Mouse (Mus musculus) layer of hippocampus, postnatal 14 days (tissue): Measurements from ENCODE around the gene Uqcc2. TPM values are rescaled to one million over a fixed set of nuclear protein-coding genes. Genes with fewer than 3 reads are reported as not detected.

Experiments used
- DNase-seq, 2 experiments: peaks; one replicate each; pipeline ENCODE4 v3.0.0; 2021 to 2022; ENCODE audit warnings: low spot score in 2 of 2, mixed read lengths in 1 of 2
- long read RNA-seq, 2 experiments: library from polyadenylated mRNA; stranded (forward); transcript quantifications; one replicate each; pipeline ENCODE4 v2.0.0; 2021
- total RNA-seq, 2 experiments: library from RNA; stranded (reverse); gene quantifications; 2 replicates each; pipeline ENCODE4 v1.2.3; 2021

Gene Uqcc2
- 100 to 1,000 TPM; 165 to 168 TPM for total RNA-seq
- long read RNA-seq, experiment 1, transcript Uqcc2-201 (4 exons, 500 nt) = major isoform, 23 of 25 reads
- long read RNA-seq, experiment 1, partial matches to known transcripts = 1 of 25 reads
- long read RNA-seq, experiment 1, other reads (novel, unspliced or antisense) = 1 of 25 reads
- long read RNA-seq, experiment 2, transcript Uqcc2-201 (4 exons, 500 nt) = major isoform, 97 of 99 reads
- long read RNA-seq, experiment 2, partial matches to known transcripts = 1 of 99 reads
- long read RNA-seq, experiment 2, other reads (novel, unspliced or antisense) = 1 of 99 reads

GRCm38 (mm10) chr17:27133551-27134141, at the start of gene Uqcc2:
Gene Uqcc2, minus strand, starts transcription at chr17:27133916.
- DNase-seq = peak; percentile 97 to 98

- no peak for DNase-seq
These were observed 48.7 kb upstream of the Uqcc2 start for GRCm38 (mm10) chr17:27182401-27182800.

- DNase-seq = no peak
These were observed 48.0 kb upstream of the Uqcc2 start for GRCm38 (mm10) chr17:27181666-27182065.

- DNase-seq = no peak
These were observed 46.1 kb upstream of the Uqcc2 start for GRCm38 (mm10) chr17:27179681-27180280.

- no peak for DNase-seq
These were observed 44.9 kb upstream of the Uqcc2 start for GRCm38 (mm10) chr17:27178427-27179177.

- DNase-seq = no peak
These were observed 44.3 kb upstream of the Uqcc2 start for GRCm38 (mm10) chr17:27178019-27178418.

- DNase-seq = no peak
These were observed 43.0 kb upstream of the Uqcc2 start for GRCm38 (mm10) chr17:27176754-27177153.

GRCm38 (mm10) chr17:27176287-27176686, 42.6 kb upstream of the Uqcc2 start:
- DNase-seq = no peak

GRCm38 (mm10) chr17:27175196-27175874, 41.6 kb upstream of the Uqcc2 start:
- DNase-seq = no peak

GRCm38 (mm10) chr17:27173715-27174114, 40.0 kb upstream of the Uqcc2 start:
- no peak for DNase-seq

GRCm38 (mm10) chr17:27172459-27172858, 38.7 kb upstream of the Uqcc2 start:
- no peak for DNase-seq

- DNase-seq = no peak
These were observed 37.4 kb upstream of the Uqcc2 start for GRCm38 (mm10) chr17:27171121-27171520.

- no peak for DNase-seq
These were observed 36.4 kb upstream of the Uqcc2 start for GRCm38 (mm10) chr17:27169952-27170695.

GRCm38 (mm10) chr17:27168569-27168968, 34.9 kb upstream of the Uqcc2 start:
- no peak for DNase-seq

- DNase-seq = no peak
These were observed 33.8 kb upstream of the Uqcc2 start, which contains the start of gene Ip6k3 for GRCm38 (mm10) chr17:27167545-27167944. Gene Ip6k3, minus strand, starts transcription at chr17:27167795.

- DNase-seq = no peak
These were observed 33.2 kb upstream of the Uqcc2 start for GRCm38 (mm10) chr17:27166901-27167300.

GRCm38 (mm10) chr17:27165054-27165773, 31.5 kb upstream of the Uqcc2 start:
- peak; percentile 55 to 58 for DNase-seq

GRCm38 (mm10) chr17:27160905-27161304, 27.2 kb upstream of the Uqcc2 start:
- no peak for DNase-seq

GRCm38 (mm10) chr17:27159169-27159568, 25.5 kb upstream of the Uqcc2 start:
- no peak for DNase-seq

GRCm38 (mm10) chr17:27158439-27158838, 24.7 kb upstream of the Uqcc2 start:
- DNase-seq = no peak
